Mouse (Mus musculus) adrenal gland, postnatal 25 days (tissue): ENCODE results near the gene Pde6h. TPM values are rescaled to one million over a fixed set of nuclear protein-coding genes. Genes with fewer than 3 reads are reported as not detected.

ENCODE experiments used
- total RNA-seq: library from RNA; stranded (reverse); gene quantifications from 2 replicates; pipeline ENCODE4 v1.2.3, GENCODE M21; 2021

Gene Pde6h
- total RNA-seq, 1 experiment from 2014 or later = 0.39 TPM

Other genes with a start within 250 kb of the Pde6h start
- gene Gucy2c, start 142.1 kb upstream of the Pde6h start, total RNA-seq = not detected in 2 replicates
- gene Hist4h4, start 119.4 kb upstream of the Pde6h start, total RNA-seq = 13.6 and 16.1 TPM in 2 replicates
- 196 and 200 TPM in 2 replicates for gene H2afj, start 115.6 kb upstream of the Pde6h start, total RNA-seq
- gene BC049715, start 96.2 kb upstream of the Pde6h start, total RNA-seq = 0.24 and 0.94 TPM in 2 replicates
- gene Wbp11, start 95.6 kb upstream of the Pde6h start, total RNA-seq = 73.2 and 79.7 TPM in 2 replicates
- gene Smco3, start 88.4 kb upstream of the Pde6h start, total RNA-seq = 0.30 TPM in 1 of 2 replicates, not detected in the other
- gene Art4, start 66.1 kb upstream of the Pde6h start, total RNA-seq = 5.3 and 5.4 TPM in 2 replicates
- 77.2 and 83.9 TPM in 2 replicates for gene Mgp, start 48.0 kb upstream of the Pde6h start, total RNA-seq
- gene Erp27, start 1.7 kb upstream of the Pde6h start, total RNA-seq = not detected in 2 replicates
- gene Arhgdib, start 18.1 kb downstream of the Pde6h start, total RNA-seq = 15.7 and 21.7 TPM in 2 replicates
- gene Rerg, start 246.7 kb downstream of the Pde6h start, total RNA-seq = 137 and 174 TPM in 2 replicates